Mouse (Mus musculus) thymus, postnatal 10 days (tissue): Measurements from ENCODE around the gene Slc12a8.
"Not testable (repeated sequence)": the region's sequence is repeated elsewhere in the genome, so short reads cannot be mapped to it uniquely, and the experiment has no call there.

Experiments used
- DNase-seq, 2 experiments: peaks; one replicate each; pipeline ENCODE4 v3.0.0; 2021; ENCODE audit warnings: low spot score in 2 of 2

The Slc12a8 gene

GRCm38 (mm10) chr16:33516807-33517565 is at the start of gene Slc12a8:
Gene Slc12a8 (plus strand): TSS chr16:33517328.
- no peak for DNase-seq

GRCm38 (mm10) chr16:33467451-33467850 is 49.7 kb upstream of the Slc12a8 start:
- DNase-seq = no peak

GRCm38 (mm10) chr16:33469973-33470372 is 47.2 kb upstream of the Slc12a8 start:
- no peak for DNase-seq

GRCm38 (mm10) chr16:33474381-33474780 is 42.7 kb upstream of the Slc12a8 start:
- DNase-seq = no peak

GRCm38 (mm10) chr16:33479926-33480325 is 37.2 kb upstream of the Slc12a8 start:
- DNase-seq = no peak

GRCm38 (mm10) chr16:33481148-33481547 is 36.0 kb upstream of the Slc12a8 start:
- no peak for DNase-seq

GRCm38 (mm10) chr16:33482309-33482708 is 34.8 kb upstream of the Slc12a8 start:
- no peak for DNase-seq

GRCm38 (mm10) chr16:33487709-33488108 is 29.4 kb upstream of the Slc12a8 start:
- no peak for DNase-seq

- no peak for DNase-seq
These were observed 22.8 kb upstream of the Slc12a8 start for GRCm38 (mm10) chr16:33494374-33494773.

- DNase-seq = no peak
These were observed 9.0 kb upstream of the Slc12a8 start for GRCm38 (mm10) chr16:33508082-33508481.

- DNase-seq = not testable (repeated sequence)
These were observed 7.9 kb upstream of the Slc12a8 start for GRCm38 (mm10) chr16:33509231-33509630.

GRCm38 (mm10) chr16:33510856-33511255 is 6.3 kb upstream of the Slc12a8 start:
- DNase-seq = not testable (repeated sequence)

- no peak for DNase-seq
These were observed 4.6 kb upstream of the Slc12a8 start for GRCm38 (mm10) chr16:33512555-33512954.

GRCm38 (mm10) chr16:33517627-33518026 is 499 bp downstream of the Slc12a8 start:
- DNase-seq = no peak

GRCm38 (mm10) chr16:33518236-33518635 is 1.1 kb downstream of the Slc12a8 start:
- DNase-seq = no peak

GRCm38 (mm10) chr16:33519916-33520568 is 2.9 kb downstream of the Slc12a8 start:
- no peak for DNase-seq

GRCm38 (mm10) chr16:33522516-33522915 is 5.4 kb downstream of the Slc12a8 start:
- no peak for DNase-seq

GRCm38 (mm10) chr16:33523571-33523970 is 6.4 kb downstream of the Slc12a8 start:
- no peak for DNase-seq

- DNase-seq = no peak
These were observed 12.7 kb downstream of the Slc12a8 start for GRCm38 (mm10) chr16:33529502-33530454.

- DNase-seq = no peak
These were observed 14.1 kb downstream of the Slc12a8 start for GRCm38 (mm10) chr16:33531184-33531583.

GRCm38 (mm10) chr16:33536456-33536855 is 19.3 kb downstream of the Slc12a8 start:
- DNase-seq = no peak
